Mouse (Mus musculus) left cerebral cortex, adult 2 months (tissue): ENCODE data around the gene Cep131. TPM values are rescaled to one million over a fixed set of nuclear protein-coding genes. Genes with fewer than 3 reads are reported as not detected.
A peak's percentile ranks its signal among the peaks of the same experiment; 100 is the strongest.

Source experiments
- DNase-seq, 2 experiments: peaks; one replicate each; pipeline ENCODE4 v3.0.0; 2021 to 2022; ENCODE audit warnings: low spot score in 2 of 2, mixed read lengths in 1 of 2; ENCODE audit errors: extremely low spot score in 1 of 2
- H3K27ac ChIP-seq: fragments of 200-600 bp; 2 replicates; pipeline ENCODE4 v1.8.1; 2022
- H3K4me3 ChIP-seq: fragments of 200-600 bp; 2 replicates; pipeline ENCODE4 v1.8.1; 2022
- CTCF ChIP-seq: fragments of 200-600 bp; IDR thresholded peaks from 2 replicates; pipeline ENCODE4 v1.8.1; 2022; ENCODE audit warnings: antibody characterized with exemption, mild to moderate bottlenecking, moderate library complexity
- intact Hi-C: fragments of 180-260 bp; cut with DNase I; formaldehyde crosslinking; loops from one replicate; pipeline ENCODE4 v1.15.1; 2025
- total RNA-seq, 2 experiments: library from RNA; stranded (reverse); gene quantifications; 2 replicates each; pipeline ENCODE4 v1.2.3; 2021

Gene Cep131
- total RNA-seq, 2 experiments from 2014 or later, result 33.8 to 37.1 TPM

GRCm38 (mm10) chr11:120047531-120048251, 38.9 kb downstream of the Cep131 start:
- DNase-seq, result peak in 1 of 2 experiments; percentile 49
- Histone ChIP-seq H3K27ac (peak overlapping the region; percentile 96), H3K4me3 (peak overlapping the region; percentile 92)
- intact Hi-C loops, result loop anchor here (2.0 kb wide), 1 partner anchor 35 kb away; no protein-coding TSS in a partner anchor
- no peak for TF ChIP-seq CTCF

- TF ChIP-seq CTCF, result no peak
- DNase-seq, result peak in 1 of 2 experiments; percentile 50
- H3K27ac ChIP-seq, result peak within 1 kb of the TSS; percentile 96
- H3K4me3 ChIP-seq, result peak within 1 kb of the TSS; percentile 92
- intact Hi-C loops, result loop anchor here (2.0 kb wide), 1 partner anchor 34 kb away; no protein-coding TSS in a partner anchor
Measured at GRCm38 (mm10) chr11:120046553-120047191, 40.0 kb downstream of the Cep131 start, which contains the start of gene Aatk. Gene Aatk (minus strand): TSS chr11:120047167.

GRCm38 (mm10) chr11:120045839-120046552, 40.6 kb downstream of the Cep131 start:
- Histone ChIP-seq H3K4me3 (peak overlapping the region; percentile 92), H3K27ac (peak overlapping the region; percentile 96)
- DNase-seq, result peak in 1 of 2 experiments; percentile 45
- no peak for TF ChIP-seq CTCF
- intact Hi-C loops, result loop anchor here (2.0 kb wide), 1 partner anchor 33 kb away; no protein-coding TSS in a partner anchor

GRCm38 (mm10) chr11:120045341-120045740, 41.3 kb downstream of the Cep131 start:
- H3K4me3 ChIP-seq, result peak overlapping the region; percentile 92
- no peak for DNase-seq
- TF ChIP-seq CTCF, result no peak
- intact Hi-C loops, result no loop called here
- peak overlapping the region; percentile 96 for H3K27ac ChIP-seq

GRCm38 (mm10) chr11:120042141-120042838, 44.3 kb downstream of the Cep131 start:
- TF ChIP-seq CTCF, result no peak
- Histone ChIP-seq H3K4me3 (no peak overlapping the region; the same call in 1 of the 2 replicates), H3K27ac (peak overlapping the region; percentile 86)
- DNase-seq, result no peak
- intact Hi-C loops, result no loop called here

- Histone ChIP-seq H3K27ac (peak overlapping the region; percentile 86), H3K4me3 (peak overlapping the region; percentile 11; the same call in 1 of the 2 replicates)
- no peak for TF ChIP-seq CTCF
- intact Hi-C loops, result no loop called here
- DNase-seq, result peak in 1 of 2 experiments; percentile 58
Measured at GRCm38 (mm10) chr11:120041191-120042123, 45.2 kb downstream of the Cep131 start.

- H3K4me3 ChIP-seq, result 0 out of 2 replicates have a peak overlapping the region, but pooled peaks have one; percentile 5
- peak; percentile 59 to 61 for DNase-seq
- peak overlapping the region; percentile 86 for H3K27ac ChIP-seq
- no peak; the same call in 1 of the 2 replicates for TF ChIP-seq CTCF
- intact Hi-C loops, result no loop called here
Measured at GRCm38 (mm10) chr11:120040440-120040839, 46.2 kb downstream of the Cep131 start.

GRCm38 (mm10) chr11:120039581-120039980, 47.0 kb downstream of the Cep131 start:
- no peak overlapping the region for H3K4me3 ChIP-seq
- no peak for TF ChIP-seq CTCF
- intact Hi-C loops, result no loop called here
- H3K27ac ChIP-seq, result peak overlapping the region; percentile 86
- DNase-seq, result no peak

GRCm38 (mm10) chr11:120034762-120035161, 51.9 kb downstream of the Cep131 start:
- TF ChIP-seq CTCF, result no peak
- Histone ChIP-seq H3K4me3 (no peak overlapping the region), H3K27ac (no peak overlapping the region)
- intact Hi-C loops, result no loop called here
- no peak for DNase-seq

- DNase-seq, result no peak
- intact Hi-C loops, result no loop called here
- H3K27ac ChIP-seq, result no peak overlapping the region
- no peak for TF ChIP-seq CTCF
- no peak overlapping the region for H3K4me3 ChIP-seq
Measured at GRCm38 (mm10) chr11:120034306-120034705, 52.3 kb downstream of the Cep131 start.
